Mouse (Mus musculus): ENCODE results near the gene Etv4. TPM values are rescaled to one million over a fixed set of nuclear protein-coding genes. Genes with fewer than 3 reads are reported as not detected.

The Etv4 gene
- 11.2 and 14.7 TPM in 2 replicates for polyA plus RNA-seq (2012; ENCODE audit: low replicate concordance)

DNA sequence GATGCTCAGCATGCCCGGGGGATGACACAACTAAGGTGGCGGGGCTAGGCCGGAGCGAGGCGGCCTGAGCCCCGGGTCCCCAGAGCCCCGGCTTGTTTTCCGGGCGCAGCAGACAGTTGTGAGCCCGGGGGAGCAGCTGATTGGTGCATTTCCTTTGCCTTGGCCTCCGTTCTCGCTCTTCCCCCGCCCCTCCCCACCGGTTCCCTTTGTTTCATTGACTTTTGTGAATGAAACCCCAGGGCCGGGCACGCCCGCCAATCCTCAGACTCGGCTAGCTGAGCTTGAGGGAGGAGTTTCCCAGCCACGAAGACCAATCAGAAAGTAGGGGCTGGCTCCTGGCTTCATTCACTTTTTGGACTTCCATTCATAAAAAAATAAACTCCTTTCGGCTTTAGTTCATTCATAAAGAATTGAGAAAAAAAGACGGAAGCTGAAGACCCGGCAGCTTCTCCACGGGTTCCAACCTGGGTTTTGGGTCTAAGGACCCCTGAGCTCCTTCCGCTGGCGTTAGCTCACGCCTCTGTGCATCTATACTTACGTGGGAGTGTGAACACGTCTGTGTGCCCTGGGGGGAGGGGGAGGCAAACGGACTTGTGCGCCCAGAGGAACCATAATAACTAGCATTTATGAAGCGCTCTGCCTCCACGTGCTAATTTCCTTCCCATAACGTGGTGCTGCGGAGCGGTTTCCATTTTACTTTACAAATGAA, at the start of gene Etv4:
Etv4 (minus strand) TSS at position 229 of the 709 bp plus-strand sequence.

DNA sequence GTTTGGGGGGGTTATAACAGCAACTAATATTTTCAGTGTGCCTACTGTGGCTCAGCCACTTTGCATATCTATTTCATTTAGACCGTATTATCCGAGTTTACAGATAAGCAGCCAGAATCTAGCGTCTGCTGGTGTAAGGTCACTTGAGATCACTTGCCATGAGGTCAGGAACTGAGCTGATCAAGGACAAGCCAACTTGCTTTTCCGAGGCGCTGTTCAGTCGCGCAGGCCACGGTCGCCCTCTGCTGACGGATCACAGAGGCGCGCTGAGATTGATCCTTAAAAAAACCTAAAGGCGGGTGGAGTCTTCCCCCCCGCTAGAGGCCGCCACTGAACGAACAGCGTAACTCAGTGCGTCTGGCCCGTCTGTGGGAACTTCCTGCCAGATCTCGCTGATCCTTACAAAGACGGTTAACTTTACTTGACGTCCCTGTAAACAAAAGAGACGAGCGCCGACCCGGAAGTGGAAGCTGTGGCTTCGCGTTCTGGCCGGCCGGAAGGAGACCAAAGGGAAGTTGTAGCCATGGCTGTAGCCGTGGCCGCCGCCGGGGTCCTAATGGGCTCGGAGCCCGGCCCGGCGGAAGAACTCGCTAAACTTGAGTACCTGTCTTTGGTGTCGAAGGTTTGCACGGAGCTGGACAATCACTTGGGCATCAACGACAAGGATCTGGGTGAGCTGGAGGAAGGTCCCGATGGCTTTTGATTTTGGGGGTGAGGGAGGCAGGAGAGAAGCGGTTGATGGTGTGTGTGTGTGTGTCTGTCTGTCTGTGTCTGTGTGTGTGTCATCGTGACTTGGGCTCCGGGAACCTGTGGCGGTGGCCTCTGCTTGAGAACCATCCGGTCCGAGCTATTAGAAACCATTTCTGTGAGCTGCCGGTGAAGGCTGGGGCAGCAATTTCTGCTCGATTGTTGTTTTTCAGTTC, 52.4 kb downstream of the Etv4 start, which contains the start of gene Dhx8:
Dhx8 (plus strand) TSS at position 402 of the 923 bp plus-strand sequence.

Other genes with a start within 250 kb of the Etv4 start
- gene Brca1, start 233.4 kb downstream of the Etv4 start, polyA plus RNA-seq (2012; ENCODE audit: low replicate concordance), result 0.80 and 24.6 TPM in 2 replicates
- gene Nbr1, start 233.2 kb downstream of the Etv4 start, polyA plus RNA-seq (2012; ENCODE audit: low replicate concordance), result 37.6 and 46.4 TPM in 2 replicates
- gene Tmem106a, start 203.1 kb downstream of the Etv4 start, polyA plus RNA-seq (2012; ENCODE audit: low replicate concordance), result 2.0 and 5.9 TPM in 2 replicates
- not detected in 2 replicates for gene Gm11634, start 186.1 kb downstream of the Etv4 start, polyA plus RNA-seq (2012; ENCODE audit: low replicate concordance)
- gene Rdm1, start 158.2 kb downstream of the Etv4 start, polyA plus RNA-seq (2012; ENCODE audit: low replicate concordance), result 4.8 and 7.8 TPM in 2 replicates
- 0.88 and 2.3 TPM in 2 replicates for gene Arl4d, start 119.8 kb downstream of the Etv4 start, polyA plus RNA-seq (2012; ENCODE audit: low replicate concordance)
- 6.7 and 7.3 TPM in 2 replicates for gene Dhx8, start 52.5 kb downstream of the Etv4 start, polyA plus RNA-seq (2012; ENCODE audit: low replicate concordance)
- not detected in 2 replicates for gene Meox1, start 109.0 kb upstream of the Etv4 start, polyA plus RNA-seq (2012; ENCODE audit: low replicate concordance)
- gene Sost, start 181.6 kb upstream of the Etv4 start, polyA plus RNA-seq (2012; ENCODE audit: low replicate concordance), result not detected in 2 replicates
- gene Cfap97d1, start 198.9 kb upstream of the Etv4 start, polyA plus RNA-seq (2012; ENCODE audit: low replicate concordance), result not detected in 2 replicates
- gene Dusp3, start 201.6 kb upstream of the Etv4 start, polyA plus RNA-seq (2012; ENCODE audit: low replicate concordance), result 5.0 and 5.5 TPM in 2 replicates
- 0.29 and 0.50 TPM in 2 replicates for gene Mpp3, start 243.1 kb upstream of the Etv4 start, polyA plus RNA-seq (2012; ENCODE audit: low replicate concordance)